Mouse (Mus musculus) bone marrow macrophage, adult 2 months (primary cell): ENCODE data around the gene Rbms2. TPM values are rescaled to one million over a fixed set of nuclear protein-coding genes. Genes with fewer than 3 reads are reported as not detected.
"Not testable (repeated sequence)": the region's sequence is repeated elsewhere in the genome, so short reads cannot be mapped to it uniquely, and the experiment has no call there.

ENCODE experiments used
- H3K27ac ChIP-seq: 2 replicates; pipeline ENCODE4 v1.5.1; 2012; ENCODE audit warnings: low read depth, low read length; ENCODE audit not compliant: insufficient read depth
- H3K4me1 ChIP-seq: 2 replicates; pipeline ENCODE4 v1.6.1; 2012; ENCODE audit warnings: low read length; ENCODE audit not compliant: control insufficient read depth, insufficient read depth
- H3K4me3 ChIP-seq: 2 replicates; pipeline ENCODE4 v1.5.1; 2012; ENCODE audit warnings: mild to moderate bottlenecking, low read length, moderate library complexity; ENCODE audit not compliant: insufficient read depth
- CTCF ChIP-seq: IDR thresholded peaks from 2 replicates; pipeline ENCODE4 v1.5.1; 2012; ENCODE audit warnings: low read depth, mild to moderate bottlenecking, low read length, moderate library complexity
- POLR2A ChIP-seq: IDR thresholded peaks from 2 replicates; pipeline ENCODE4 v1.6.1; 2012; ENCODE audit warnings: mild to moderate bottlenecking, low read depth, low read length, borderline replicate concordance
- polyA plus RNA-seq: library from polyadenylated mRNA; stranded (reverse); fragments of >200 nt; gene quantifications from 2 replicates; pipeline ENCODE4 v1.2.4, GENCODE M21; 2012; ENCODE audit not compliant: missing spikeins, insufficient read depth, insufficient read length

Gene Rbms2
- polyA plus RNA-seq, 1 experiment, result 39.8 TPM

- Histone ChIP-seq H3K27ac (peak overlapping the region; percentile 34), H3K4me3 (peak overlapping the region; percentile 75), H3K4me1 (peaks cover 7% of the 10 kb centered on the region)
- TF ChIP-seq POLR2A (no peak), CTCF (no peak)
Measured at GRCm38 (mm10) chr10:128175996-128176755, 3.9 kb downstream of the Rbms2 start.

- Histone ChIP-seq H3K4me1 (peaks cover 12% of the 10 kb centered on the region), H3K4me3 (peak overlapping the region; percentile 75), H3K27ac (no peak overlapping the region)
- TF ChIP-seq POLR2A, result no peak
- no peak for TF ChIP-seq CTCF
Measured at GRCm38 (mm10) chr10:128175302-128175701, 4.8 kb downstream of the Rbms2 start.

GRCm38 (mm10) chr10:128171348-128171747 lies 8.7 kb downstream of the Rbms2 start:
- peaks cover 26% of the 10 kb centered on the region for H3K4me1 ChIP-seq
- H3K27ac ChIP-seq, H3K4me3 ChIP-seq: not testable (repeated sequence)

GRCm38 (mm10) chr10:128167091-128167490 lies 13.0 kb downstream of the Rbms2 start:
- Histone ChIP-seq H3K4me1 (peaks cover 19% of the 10 kb centered on the region), H3K4me3 (no peak overlapping the region), H3K27ac (peak overlapping the region; percentile 26; the same call in 1 of the 2 replicates)
- no peak for TF ChIP-seq CTCF
- TF ChIP-seq POLR2A, result no peak

- peaks cover 17% of the 10 kb centered on the region for H3K4me1 ChIP-seq
- H3K27ac ChIP-seq, H3K4me3 ChIP-seq: not testable (repeated sequence)
Measured at GRCm38 (mm10) chr10:128165726-128166125, 14.4 kb downstream of the Rbms2 start.

DNA sequence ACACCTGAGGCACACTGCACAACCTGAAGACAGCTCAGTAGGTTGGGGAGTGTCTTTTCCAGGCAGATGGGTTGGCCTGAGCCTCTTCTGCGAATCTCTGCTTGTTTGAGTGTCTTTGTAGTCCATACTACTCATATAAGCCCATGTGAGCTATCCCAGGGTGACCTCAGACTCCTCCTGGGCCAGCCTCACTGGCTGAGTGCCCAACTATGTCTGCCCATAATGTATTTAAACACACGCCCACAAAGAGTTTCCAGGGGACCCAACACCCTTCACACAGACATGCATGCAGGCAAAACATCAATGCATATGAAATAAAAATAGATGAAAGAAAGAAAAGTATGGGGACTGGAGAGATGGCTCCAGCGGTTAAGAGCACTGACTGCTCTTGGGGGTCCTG lies 26.1 kb downstream of the Rbms2 start:
- Histone ChIP-seq H3K4me1 (peaks cover 13% of the 10 kb centered on the region), H3K4me3 (no peak overlapping the region), H3K27ac (no peak overlapping the region)
- no peak for TF ChIP-seq CTCF
- TF ChIP-seq POLR2A, result no peak

- H3K4me1 ChIP-seq, result peaks cover 16% of the 10 kb centered on the region
- H3K4me3 ChIP-seq, result no peak overlapping the region
- no peak for TF ChIP-seq POLR2A
- TF ChIP-seq CTCF, result no peak
- no peak overlapping the region for H3K27ac ChIP-seq
Measured at GRCm38 (mm10) chr10:128150941-128151340, 29.2 kb downstream of the Rbms2 start.

- peak overlapping the region; percentile 23 for H3K27ac ChIP-seq
- H3K4me1 ChIP-seq, result peaks cover 16% of the 10 kb centered on the region
- peak overlapping the region; percentile 23; the same call in 1 of the 2 replicates for H3K4me3 ChIP-seq
- no peak for TF ChIP-seq POLR2A
- no peak for TF ChIP-seq CTCF
Measured at GRCm38 (mm10) chr10:128149592-128149991, 30.5 kb downstream of the Rbms2 start.

- Histone ChIP-seq H3K4me3 (no peak overlapping the region; the same call in 1 of the 2 replicates), H3K4me1 (peaks cover 13% of the 10 kb centered on the region), H3K27ac (peak overlapping the region; percentile 23; the same call in 1 of the 2 replicates)
- TF ChIP-seq POLR2A (no peak), CTCF (no peak)
Measured at GRCm38 (mm10) chr10:128148789-128149365, 31.2 kb downstream of the Rbms2 start.

DNA sequence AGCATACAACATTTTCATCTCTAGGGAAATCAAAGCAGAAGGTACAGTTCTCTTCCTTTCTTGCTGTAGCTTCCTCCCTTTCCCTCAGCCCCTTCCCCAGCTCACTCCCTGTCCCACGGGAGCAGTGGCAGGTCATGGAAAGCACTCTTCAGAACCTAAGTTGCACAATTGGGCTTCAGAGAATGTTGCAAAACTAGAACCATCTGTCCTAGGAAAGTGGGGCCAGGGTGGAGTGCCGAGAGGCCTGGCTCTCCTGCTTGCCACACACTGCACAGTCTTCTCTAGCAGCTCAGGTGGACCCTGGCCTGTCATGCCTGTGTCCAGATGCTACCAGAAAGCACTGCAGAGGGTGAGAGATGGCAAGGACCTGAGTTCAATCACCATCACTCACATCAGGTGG lies 35.1 kb downstream of the Rbms2 start:
- TF ChIP-seq CTCF (no peak), POLR2A (no peak)
- H3K4me1 ChIP-seq, result peaks cover 8% of the 10 kb centered on the region
- no peak overlapping the region for H3K4me3 ChIP-seq
- H3K27ac ChIP-seq, result no peak overlapping the region

- Histone ChIP-seq H3K4me3 (no peak overlapping the region), H3K27ac (no peak overlapping the region), H3K4me1 (no peaks in the 10 kb centered on the region)
- TF ChIP-seq POLR2A, result no peak
- TF ChIP-seq CTCF, result no peak
Measured at GRCm38 (mm10) chr10:128143659-128144058, 36.4 kb downstream of the Rbms2 start.
